Mouse (Mus musculus) layer of hippocampus, adult 18-20 months (tissue): ENCODE measurements at regions not wholly inside any gene's neighbourhood (a gene's known extent, or its start where the extent isn't known, plus 50 kb on each side); places are given as distances from the start of the nearest gene placed in this dataset.

Experiments used
- DNase-seq, 2 experiments: peaks; one replicate each; pipeline ENCODE4 v3.0.0; 2022; ENCODE audit warnings: low spot score in 2 of 2

DNA sequence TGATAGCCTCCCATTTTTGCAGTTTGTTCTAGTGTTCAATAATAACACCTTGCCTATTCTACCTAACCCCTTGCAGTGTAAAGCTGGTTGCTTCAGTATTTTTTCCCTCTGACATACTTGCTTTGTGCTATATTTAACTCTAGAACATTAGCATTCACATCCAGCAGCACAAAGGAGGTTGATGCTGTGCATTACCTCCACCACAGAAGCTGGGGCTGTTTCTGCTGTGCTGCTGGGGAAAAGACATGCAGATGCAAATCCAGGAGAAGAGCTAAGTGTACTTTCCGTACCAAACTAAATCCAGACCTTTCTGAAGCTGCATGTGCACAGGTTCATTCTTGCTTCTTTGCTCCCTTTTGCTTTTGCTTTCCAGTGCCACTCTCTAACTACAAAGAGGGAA lies 403.9 kb upstream of the Mef2c start:
- no peak for DNase-seq

DNA sequence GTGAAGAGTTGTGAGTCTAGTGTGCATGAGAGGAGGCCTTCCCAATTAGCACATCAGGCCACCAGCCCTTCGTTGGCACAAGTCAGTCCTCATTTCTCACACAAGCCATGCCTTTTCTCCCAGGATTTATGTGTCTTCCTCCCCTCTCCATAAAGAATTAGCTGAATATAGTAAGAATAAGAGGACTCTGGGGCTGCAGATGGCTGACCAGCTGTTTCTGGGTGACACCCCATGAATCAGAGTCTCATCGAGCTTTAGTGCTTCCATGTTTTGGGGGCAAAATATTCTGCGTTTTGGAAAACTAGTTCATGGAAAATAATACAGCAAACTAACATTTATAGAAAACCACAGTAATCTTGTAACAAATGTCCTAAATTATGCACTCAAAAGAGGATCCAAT lies 393.2 kb upstream of the Mef2c start:
- DNase-seq, result peak; percentile 6 to 42

DNA sequence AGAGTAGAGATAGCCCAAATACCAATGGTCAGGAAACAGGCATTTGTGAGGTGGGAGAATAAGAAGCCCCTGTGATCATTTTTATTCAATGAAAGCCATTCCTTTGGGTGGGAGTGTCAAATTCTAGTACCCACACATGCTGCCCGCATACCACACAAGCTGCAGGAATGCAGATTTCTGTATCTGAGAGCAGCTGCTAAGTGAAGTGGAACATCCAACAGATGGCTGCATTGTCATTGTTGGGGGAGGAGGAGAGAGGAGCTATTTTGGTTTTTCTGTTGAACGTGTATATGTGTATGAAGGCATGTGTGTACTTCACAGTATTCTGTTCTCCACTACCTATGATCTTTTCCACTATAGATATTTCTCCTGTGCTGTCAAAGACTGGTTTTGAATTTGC lies 392.3 kb upstream of the Mef2c start:
- peak; percentile 56 to 80 for DNase-seq

DNA sequence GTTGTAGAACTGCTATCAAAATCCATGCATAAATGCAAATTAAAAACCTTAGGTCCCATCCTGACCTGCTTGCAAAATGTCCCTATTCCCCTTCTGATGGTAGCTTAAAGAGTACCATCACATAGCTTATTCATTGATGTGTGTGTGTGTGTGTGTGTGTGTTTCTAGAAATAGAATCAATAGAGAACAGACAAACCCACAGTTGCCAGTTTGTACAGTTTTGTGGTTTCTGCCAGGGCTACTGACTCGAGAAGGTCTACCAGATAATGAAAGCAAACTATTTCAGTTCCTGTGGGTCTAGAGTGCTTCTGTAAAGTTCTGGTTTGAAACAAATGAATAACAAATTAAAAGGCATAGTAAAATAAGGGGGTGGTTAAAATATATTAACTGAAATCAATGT lies 391.5 kb upstream of the Mef2c start:
- DNase-seq, result peak in 1 of 2 experiments; percentile 11

DNA sequence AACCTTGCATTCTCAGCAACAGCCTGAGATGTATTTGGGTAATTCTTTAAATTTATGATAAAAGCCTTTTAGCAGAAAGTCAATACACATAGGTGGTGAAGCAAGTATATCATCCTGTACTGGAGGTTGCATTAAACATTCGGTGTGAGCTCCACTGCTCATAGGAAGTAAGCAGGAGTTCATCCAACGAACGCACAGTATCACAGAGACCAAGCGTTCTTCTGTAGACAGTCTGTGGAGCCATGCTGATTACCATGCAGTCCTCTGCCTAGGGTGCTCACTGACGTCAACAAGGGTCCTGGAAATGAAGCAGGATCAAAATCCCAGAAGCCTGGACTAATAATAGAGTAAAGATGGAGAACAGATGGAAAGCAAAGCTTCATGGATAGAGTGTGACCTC lies 391.1 kb upstream of the Mef2c start:
- no peak for DNase-seq

DNA sequence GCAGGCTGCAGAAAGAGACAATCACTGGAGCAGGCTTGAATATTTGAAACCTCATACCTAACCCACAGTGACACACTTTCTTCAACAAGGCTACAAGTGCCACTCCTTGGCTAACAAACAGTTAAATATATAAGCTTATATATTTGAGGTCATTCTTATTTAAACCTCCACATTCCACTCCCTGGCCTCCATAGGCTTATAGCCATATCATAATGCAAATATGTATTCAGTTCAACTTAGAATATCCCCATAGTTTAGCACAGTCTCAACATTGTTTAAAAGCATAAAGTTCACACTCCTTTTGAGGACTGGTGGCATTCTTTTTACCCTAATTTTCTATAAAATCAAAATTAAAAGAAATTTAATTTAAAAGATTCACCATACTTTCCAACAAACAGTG lies 390.0 kb upstream of the Mef2c start:
- no peak for DNase-seq

DNA sequence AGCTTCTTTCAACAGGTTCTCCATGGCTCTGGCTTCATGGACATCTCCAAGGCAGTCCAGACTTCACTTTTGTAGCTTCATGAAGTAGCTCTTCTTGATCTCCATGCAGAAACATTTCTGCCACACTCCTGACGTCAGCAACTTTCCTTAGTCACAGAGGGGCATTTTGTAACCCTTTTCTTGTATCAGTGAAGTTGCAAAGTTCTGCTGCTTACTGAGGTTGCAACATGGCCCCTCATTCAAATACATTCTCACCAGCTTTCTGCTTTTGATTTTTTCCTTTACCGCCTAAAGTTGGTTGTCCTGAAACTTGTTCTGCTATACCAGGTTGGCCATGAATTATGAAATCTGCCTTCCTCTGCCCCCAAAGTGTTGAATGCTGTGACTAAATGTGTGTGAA lies 389.4 kb upstream of the Mef2c start:
- DNase-seq, result no peak

DNA sequence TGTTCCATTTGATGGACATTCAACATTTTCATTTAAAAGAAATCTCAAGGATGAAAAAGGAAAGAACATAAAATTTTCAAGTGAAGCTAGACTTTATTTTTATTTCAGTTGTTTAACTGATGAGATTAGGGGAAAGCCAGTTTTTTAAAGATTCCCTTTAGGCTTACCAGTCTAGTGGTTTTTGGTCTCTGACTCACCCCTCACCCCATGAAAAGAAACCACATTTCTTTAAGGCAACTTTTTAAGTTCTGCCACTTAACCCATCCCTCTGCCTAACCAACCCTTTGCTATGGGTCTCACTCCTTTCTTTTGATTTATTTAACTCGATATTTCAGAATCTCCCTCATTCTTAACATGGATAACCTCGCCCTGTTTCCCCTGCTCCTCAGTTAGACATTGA lies 388.1 kb upstream of the Mef2c start:
- DNase-seq, result no peak

DNA sequence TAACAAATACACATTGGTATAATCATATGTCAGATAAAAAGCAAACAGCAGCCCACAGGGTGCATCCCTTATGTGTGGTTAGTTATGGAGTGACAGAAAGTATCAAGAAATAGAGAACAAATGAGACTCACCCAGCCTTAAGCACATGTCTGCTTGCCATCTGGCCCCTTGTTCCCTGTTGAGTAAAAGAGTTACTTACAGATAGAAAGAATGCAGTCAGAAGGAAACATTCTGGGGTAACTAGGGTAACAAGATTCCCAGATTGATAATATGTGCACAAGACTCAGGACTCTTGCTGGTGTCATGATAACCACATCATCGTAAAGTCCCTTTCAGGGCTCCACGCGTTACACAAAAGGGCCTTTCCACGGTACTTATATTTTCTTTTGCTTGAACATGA lies 383.5 kb upstream of the Mef2c start:
- peak in 1 of 2 experiments; percentile 48 for DNase-seq

DNA sequence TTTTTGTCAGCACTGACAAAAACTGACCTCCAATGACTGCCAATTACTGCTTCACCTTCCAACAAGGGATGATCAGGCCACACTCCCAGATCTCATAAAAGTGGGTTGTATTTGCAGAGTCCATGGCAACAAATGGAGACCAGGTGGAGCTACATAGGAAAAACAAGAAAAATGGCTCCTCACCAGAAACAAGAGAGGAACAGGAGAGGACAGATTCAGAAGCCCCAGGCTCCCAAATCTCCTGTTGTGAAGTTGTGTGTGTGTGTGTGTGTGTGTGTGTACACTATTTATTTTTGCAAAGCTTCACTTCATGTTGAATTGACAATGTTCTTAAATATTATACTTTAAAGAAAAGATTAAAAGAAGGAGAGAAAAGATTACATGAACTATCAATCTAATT lies 380.2 kb upstream of the Mef2c start:
- DNase-seq, result no peak

DNA sequence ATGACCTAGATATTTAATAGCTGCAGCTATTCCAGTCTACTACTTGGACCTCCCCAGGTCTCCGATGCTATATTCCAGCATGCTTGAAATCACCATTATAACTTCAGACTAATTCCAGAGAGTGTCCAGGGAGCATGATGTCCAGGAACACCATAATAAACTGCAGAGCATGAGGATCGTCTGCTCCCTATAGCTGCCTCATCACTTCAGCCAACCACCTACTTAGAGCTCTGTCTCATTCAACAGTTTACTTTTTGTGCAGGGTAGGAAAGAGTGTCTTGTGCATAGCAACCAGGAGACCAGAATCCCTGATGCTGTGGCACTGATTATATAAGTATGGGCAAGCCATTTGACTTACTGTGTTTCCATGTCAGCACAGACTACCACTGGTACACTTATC lies 379.2 kb upstream of the Mef2c start:
- DNase-seq, result no peak

DNA sequence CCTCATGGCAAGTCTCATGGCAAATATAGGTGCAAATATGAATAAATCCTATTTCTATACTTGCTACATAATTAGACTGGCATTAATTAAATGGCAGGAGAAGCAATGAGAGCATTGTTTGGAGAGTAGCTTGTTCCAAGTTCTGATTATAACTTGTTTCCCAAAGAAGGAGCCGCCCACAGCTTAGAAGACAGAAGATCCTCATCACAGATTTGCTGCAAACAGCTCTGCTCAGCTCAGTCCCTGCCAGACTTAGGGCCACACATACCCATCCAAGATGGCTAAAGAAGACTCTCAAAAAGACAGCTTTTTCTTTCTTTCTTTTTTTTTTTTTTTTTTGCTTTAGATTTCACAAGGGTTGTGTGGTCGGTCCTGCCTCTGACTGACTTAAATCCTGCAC lies 377.4 kb upstream of the Mef2c start:
- DNase-seq, result peak in 1 of 2 experiments; percentile 13

DNA sequence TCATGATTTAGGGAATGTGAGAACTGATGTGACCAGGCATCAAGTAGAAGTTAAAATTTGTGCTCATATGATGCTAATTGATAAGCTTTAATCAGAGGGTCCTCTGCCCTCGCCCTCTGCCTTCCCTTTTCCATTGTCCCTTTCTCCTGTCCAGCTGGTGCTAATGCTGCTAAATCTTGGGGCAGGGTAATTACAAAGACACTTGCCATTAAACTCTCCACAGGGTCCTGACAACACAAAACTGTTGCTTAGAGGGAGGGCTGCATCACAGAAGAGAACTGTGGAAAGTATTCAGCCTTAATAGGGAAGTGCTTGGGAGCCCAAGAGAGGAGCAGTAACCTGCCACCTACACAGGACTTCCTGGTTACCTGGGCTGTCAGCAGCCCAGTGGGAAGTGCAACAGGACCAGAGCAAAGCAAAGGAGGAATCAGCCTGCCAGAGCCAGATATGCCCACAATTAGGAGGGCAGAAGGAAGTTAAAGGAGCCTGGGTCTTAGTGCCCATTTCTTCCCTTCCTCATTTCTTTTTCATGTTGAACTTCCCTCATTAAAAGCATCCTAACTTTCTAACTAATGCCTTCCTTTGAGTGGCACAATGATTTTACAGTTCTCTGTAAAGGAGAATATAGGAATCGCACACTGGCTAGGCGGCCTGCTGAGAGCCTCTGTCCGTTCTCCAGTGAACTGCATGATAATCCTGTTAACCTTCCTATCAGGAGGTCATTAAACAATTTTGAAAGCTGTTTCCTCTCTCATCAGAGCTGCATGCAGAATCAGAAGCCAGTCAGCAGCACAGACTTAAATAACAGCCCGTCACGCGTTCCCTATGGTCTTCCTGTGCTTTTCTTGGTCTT lies 372.5 kb upstream of the Mef2c start:
- no peak for DNase-seq

DNA sequence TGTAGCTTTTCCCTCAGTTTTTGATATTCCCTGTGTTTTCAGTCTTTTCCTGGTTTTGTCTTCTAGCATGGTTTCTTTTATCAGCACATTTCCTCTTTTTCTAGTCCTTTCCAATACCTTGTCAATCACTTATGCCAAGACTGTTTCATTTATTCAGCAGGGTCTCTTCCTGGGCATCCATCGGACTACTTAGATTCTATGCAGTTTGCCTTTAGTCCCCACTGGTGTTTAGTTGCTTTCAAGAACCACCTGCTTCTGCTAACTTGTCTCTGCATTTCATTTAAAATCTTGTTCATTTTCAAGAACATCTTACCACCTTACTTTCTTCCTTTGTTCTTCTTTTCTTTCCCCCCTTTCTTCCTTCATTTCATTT lies 371.9 kb upstream of the Mef2c start:
- DNase-seq, result no peak

DNA sequence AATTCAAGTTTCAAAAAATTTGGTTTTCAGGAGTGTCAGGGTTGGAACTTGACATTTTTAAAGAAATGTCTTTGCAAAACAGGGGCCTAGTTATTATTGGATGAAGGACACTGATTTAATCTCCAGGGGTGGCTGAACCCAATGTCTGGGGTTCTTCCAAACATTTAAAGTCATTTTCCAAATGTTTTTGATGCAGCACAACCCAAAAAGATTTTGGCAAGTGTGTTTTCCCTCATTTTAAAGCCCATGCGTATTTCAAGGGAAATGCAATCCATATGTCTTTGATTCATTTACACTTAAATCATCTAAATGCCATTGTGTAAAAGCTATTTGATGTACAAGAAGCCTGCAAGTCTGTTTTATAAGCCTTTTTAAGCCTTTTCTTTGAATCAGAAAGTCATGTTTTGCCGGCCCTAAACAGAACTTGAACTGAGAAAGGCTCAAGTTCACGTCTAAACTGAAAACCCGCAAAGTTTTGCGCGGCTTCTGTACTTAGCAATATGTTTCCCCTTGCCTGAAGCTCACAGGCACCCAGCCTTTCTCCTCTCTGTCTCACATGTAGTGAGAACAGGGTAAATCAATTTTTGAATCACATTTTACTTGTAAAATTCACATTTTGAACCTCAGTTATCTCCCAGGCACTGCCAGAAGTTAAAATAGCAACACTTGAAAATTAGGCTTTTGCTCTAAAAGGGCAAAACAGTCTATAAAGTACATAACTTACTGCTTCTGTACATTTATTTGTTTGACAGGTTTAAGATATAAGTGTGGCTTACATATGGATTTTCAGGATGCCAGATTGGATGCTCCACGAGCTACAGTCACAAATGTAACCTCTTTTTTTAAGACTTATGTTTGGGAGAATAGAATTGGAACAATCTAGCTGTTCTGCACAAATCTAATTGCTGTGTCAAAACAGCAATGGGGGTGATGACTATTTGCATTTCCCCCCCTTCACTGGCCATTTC lies 370.9 kb upstream of the Mef2c start:
- no peak for DNase-seq

DNA sequence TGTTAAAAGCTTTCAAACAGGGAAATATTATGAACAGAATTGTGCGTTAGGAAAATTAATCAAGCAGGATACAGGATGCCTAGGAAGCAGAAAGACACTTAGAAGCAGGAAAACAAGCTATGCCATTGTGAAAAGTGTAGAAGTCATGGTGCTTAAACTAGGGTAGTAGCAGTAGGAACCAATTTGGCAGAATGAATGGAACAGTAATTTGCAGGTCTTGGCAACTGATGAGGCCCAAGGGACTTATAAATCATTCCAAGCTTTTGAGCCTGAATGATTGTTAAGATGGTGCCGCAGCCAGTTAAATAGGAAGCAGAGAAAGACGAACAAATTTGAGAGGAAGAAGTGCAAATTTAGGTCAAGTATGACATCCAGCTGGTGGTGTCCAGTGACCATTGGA lies 360.5 kb upstream of the Mef2c start:
- DNase-seq, result no peak

DNA sequence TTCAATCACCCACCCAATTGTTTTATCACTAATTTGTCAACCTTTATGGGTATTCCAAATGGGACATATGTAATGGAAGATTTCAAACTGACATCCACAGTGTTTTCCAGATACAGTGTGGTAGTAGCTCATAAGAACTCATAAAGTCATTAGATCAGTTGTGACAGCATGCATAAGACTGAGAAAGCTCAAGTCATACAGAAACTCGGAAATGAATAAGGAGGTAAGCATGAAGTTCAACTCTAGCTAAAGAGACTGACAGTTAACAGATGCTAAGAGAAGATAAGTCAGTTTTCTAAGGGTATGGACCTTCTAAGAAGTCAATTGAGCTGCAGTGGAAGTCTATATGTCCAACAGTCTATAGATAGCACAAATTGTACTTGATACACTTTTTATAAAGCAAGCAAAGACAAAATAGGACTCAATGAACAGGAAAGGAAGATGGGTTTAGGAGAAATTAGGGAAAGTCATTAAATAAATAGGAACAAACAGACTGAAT lies 349.2 kb upstream of the Mef2c start:
- no peak for DNase-seq

DNA sequence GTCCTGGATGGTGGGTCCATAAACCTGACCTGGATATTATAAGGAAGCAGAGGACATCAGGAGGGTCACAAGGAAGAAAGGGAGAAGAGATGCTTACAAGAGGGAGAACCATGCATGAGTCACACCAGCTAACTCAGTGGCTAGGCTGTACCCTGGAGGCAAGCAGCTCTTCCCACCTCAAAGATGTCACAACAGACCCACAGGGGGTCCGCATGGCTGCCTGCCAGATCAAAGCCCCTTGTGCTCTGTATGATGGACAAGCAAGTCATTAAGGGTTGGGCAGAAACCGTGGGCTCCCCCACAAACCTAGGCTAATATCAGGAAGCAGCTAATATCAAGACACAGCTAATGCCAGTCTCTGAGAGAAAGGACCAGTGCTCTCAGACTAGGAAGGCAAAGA lies 343.9 kb upstream of the Mef2c start:
- DNase-seq, result no peak

DNA sequence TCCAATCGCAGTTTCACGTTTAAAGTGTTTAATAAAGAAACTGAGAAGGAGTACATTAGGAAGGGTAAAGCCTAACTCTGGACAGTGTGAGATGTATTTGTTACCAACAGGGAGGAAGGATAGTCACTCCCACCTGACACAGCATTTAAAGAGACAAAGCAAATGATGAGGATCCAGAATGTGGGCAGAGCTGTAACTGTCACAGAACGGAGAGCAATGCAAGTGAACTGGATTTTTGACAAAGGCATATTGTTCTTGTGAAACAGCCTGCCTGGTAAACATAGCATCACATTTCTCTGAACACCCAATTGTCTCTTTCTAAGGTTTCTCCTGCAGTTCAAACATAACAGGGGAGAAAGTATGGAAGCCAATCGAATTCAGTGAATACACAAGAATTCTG lies 341.1 kb upstream of the Mef2c start:
- peak in 1 of 2 experiments; percentile 34 for DNase-seq

DNA sequence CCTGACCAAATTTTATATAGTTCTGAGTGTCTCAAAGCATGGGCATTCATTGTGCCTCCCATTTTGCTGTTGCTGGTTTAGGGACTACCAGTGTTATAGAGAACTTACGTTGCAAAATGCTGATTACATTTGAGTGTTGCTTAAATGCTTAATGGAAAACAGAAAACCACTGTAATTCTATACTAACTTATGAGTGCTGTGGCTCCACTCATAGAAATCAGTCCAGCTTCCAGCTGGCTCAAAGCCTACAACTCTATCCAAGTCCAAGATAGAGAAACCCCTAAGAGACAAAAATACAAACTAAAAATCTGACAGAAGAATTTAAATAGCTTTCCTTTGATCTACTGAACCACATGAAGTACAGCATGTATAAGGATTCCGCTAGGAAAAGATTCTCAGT lies 328.7 kb upstream of the Mef2c start:
- DNase-seq, result no peak

DNA sequence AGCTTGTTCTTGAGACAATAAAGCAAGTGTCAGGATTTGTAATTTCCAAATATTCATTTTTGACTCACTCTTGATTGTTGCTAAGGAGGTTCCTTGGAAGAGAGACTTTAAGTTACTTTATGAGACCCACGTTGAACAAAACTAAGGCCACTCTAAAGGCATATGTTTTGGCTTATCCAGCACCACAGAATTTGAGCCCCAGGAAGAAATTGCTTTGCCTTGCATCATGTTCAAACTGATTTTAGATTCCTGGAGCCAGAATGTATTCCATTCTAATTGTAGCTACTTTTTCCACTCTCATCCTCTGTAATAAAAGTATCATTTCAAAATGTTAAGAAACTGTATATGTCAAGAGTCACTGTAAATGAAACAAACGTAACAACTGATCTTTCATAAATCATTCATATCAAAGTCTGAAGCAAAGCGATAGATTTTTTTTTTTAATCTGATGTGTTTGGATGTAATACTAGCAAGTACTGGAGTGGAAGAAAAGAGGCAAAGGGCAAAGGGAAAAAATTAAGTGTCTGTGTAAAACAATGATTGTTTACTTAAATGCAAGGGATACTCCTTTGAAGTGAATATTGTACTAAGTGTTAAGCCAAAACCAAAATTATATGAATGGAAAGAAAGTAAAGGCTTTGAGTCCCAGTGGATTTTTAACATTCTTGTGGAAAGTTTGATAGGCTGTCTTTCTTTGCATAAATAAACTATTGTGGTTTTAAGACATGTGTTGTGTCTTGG lies 301.7 kb upstream of the Mef2c start:
- DNase-seq, result no peak

DNA sequence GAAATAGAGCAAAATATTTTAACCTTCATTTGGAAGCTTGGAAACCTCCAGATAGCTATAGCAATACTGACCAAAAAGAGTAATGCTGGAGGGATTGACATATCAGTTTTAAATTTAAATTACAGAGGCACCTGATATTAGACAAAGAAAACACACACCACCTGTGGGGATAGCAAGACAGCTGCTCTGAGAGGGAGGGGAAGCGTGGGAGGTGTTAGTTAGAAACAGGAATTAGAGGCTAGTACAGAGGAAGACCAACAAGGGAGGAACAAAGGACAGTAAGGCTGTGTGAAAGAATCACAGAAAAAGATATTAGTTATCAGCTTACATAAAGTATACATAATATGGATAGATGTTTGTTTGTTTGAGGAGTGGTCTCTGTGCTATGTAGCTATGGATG lies 297.2 kb upstream of the Mef2c start:
- no peak for DNase-seq
